Mouse (Mus musculus) v-Abl transformed pro-B cells (cell line): ENCODE measurements at regions not wholly inside any gene's neighbourhood (a gene's known extent, or its start where the extent isn't known, plus 50 kb on each side); places are given as distances from the start of the nearest gene placed in this dataset.

Source experiments
- in situ Hi-C, 2 experiments: fragments of 400-800 bp; cut with MboI; formaldehyde crosslinking; loops; one replicate each; pipeline ENCODE4 v1.15.1; 2025; ENCODE audit not compliant: unreplicated experiment in 2 of 2

DNA sequence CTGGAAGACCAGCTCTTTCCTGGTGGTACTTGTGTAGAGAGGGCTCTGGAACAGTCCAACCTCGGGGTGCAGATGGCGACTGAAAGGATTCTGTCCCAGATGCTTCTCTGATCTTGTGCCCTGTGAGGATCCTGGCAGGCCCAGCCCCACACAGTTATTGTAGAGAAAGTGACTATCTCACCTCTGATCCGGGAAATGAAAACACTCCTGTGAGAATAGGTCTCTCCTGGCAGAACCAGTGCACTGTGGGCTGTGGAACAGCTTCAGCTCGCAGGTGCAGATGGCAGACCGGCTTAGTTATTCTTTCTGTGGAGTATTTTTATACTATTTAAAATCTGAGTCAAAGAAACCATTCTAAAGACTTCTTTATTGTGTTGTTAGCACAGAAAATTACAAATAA, 742.1 kb upstream of the Marcks start:
- in situ Hi-C loops = no loop called here

DNA sequence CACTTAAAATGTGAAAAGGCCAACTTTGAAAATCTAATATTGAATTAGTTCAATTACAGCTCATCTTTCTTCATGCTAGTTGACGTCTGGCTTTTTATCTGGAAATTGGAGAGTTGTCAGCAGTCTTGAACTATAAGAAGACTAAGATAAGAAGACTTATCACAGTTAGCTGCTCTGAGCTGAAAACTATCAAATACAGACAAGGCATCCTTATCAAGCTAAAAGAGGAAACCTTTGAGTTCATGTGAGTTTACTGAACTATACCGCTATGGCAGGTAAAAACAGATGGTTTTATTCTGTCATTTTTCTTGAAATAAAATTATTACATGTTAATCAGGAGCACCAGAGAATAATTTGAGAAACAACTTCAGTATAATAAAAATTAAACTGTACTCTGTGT, 735.2 kb upstream of the Marcks start:
- in situ Hi-C loops = no loop called here

DNA sequence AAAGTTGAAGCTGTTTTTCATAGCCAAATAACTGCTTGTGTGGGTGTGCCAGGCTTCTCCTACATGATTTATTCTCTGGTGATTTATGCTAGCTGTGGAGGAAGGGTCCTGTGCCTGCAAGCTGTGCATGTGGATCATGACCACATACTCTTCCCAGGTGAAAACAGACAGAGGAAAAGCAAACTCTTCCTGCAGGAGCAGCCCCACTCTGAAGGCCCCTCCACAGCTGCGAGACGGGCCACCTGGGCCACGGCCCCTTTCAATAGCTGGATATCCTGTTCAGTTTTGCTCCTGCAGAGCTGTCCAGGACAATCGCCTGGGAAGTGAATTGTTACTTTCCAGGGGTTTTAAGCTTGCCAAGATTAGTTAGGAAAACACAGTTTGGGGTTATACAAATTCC, 722.3 kb upstream of the Marcks start:
- in situ Hi-C loops = no loop called here

DNA sequence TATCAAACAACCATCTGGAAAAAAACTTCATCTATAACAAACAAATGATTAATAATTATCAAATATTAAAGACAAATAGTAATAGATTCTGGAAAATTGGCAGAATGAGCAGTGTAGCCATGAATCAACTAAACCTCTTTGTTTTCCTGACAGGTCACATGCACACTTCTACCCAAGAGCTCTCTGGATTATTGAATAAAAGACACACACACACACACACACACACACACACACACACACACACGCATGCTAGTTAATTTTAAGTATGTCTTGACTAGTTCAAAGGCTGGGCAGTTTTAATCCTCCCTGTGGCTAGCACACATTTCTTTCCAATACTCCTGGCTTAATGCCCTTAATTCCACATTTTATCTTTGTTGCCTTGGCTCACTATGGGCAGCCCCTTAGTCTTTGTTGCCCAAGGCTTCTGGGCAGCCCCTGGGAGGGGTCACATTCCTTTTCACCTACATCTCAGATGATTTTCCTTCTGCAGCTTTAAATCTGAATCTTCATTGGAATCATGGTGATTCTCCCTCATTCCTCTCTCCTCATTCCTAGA, 710.6 kb upstream of the Marcks start:
- in situ Hi-C loops = no loop called here

DNA sequence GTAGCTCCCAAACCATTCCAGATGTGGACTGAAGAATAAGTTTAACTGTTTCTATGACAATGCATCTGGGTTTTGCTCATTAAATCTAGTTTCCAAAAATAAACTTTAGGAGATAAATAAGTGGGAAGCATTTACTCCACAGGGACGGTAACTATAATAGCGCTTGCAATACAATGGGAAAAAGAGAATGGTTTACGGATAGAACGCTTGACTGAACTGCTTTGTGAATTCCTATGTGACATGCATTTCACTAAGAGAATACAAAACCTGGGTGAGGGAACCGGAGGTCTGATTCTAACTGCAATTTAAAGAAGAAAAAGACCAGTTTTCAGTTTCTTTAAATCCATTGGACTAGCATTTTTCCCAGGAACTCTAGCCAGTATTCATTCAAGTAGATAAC, 704.1 kb upstream of the Marcks start:
- in situ Hi-C loops = no loop called here

DNA sequence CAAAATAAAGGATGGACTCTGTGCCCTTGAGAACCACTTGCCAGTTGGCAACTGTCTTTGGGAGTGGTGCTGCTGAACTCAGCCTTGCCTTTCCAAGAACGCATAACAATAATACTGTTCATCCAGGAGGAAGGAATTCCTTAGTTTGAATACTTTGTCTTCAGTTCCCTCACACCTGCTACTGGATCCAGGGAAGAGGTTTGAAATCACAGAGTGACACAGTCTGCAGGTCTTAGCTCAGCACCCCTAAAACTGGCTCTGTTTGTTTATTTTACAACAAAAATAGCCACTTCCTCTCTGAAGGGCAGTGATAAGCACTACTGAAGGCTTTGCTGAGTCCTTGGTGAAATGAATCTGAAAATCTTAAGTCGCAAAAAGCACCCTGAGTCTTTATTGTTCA, 703.1 kb upstream of the Marcks start:
- in situ Hi-C loops = no loop called here

DNA sequence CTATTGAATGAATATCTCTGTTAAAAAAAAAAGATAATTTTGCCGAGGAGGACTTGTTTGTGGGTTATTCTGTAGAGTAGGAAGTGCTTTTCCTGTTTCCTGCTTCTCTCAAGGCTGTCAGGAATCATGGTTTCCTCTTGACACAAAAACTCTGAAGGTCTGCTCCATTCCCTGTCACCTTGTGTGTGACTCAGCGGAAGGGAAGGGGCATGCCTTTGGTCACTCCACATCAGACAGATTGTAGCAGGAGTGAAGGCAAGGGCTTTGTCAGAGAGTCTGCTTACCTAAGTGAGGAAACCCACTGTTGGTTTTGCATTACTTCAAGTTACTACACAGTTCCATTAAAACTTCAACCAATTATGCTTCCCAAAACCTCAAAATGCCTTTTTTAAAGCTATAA, 699.0 kb upstream of the Marcks start:
- in situ Hi-C loops = no loop called here

DNA sequence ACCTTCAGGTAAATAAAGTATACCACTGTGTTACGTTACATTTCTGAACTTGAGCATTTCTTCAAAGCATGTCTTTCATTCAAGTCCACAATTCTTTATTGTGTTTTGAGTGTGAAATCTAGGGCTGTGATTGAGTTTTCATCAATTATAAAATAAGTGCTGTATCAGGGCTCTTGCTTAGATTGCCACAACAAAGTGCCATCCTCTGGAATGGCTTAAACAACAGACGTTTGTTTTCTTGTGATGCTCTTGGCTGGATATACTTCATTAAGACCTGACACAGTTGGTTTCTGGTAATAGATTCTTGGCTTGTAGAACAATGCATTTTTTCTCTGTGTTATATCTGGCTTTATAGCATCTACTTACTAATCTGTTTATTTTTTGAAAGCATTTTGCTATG, 674.3 kb upstream of the Marcks start:
- in situ Hi-C loops = no loop called here

DNA sequence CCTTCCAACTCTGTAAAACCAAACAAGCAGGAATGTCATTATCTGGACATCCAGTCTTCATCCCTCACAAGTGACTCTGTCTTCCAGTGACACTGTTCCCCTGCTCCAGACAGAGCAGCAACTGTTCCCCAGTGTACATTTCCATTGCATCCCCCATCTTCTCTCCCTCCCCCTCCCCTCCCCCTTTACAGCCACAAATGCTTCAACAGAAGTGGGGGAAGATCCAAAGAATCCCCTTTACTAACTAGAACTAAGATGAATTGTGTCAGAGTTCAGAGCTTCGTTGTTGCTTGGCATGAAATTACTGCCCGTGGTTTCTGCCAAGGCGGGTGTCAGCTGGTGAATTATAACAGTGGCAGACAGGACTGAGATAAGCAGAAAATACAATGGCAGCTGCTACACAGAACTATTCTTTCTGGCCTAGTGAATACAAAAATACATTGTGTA, 673.7 kb upstream of the Marcks start:
- in situ Hi-C loops = no loop called here

DNA sequence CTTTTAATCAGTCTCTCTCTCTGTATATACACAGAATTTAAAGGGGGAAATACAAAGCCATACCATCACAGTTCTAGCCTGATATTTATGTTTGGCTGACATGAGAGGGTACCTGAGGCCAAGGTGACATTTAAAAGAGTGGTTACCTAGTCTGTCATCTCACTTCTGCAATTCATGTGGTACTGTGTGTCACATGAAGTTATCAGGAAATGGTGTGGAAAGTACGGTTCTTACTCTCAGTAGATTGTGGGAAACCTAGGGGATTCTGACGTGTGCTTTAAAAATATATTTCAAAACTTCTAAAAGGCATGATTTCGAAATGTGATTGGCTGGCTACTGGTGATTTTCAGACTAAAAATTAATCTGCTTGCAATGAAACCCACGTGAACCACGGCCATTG, 673.1 kb upstream of the Marcks start:
- in situ Hi-C loops = no loop called here

DNA sequence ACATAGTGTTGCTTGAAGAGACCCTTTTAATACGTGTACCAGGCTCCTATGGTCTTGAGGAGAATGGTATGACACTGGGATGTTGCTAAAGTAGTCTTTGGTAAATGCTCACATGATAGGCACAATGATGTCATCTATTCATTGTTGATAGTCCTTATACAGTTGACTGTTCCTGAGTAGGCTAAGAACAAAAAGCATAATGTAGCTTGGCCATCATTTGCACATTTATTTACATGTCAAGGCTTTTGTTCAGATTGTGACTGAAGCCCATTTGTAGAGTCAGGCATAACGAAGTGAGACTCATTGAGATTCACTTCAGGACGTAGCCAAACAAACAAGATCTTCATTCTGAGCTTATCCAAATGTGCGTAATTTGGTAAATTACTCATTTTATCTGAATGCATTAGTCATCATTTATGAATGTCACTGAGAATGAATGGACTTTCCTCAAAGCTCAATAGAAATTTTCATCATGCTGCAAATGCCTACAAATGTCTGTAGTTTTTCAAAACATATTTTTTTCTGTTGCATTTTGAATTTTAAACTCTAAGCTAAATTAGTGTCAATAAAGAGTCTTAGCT, 664.6 kb upstream of the Marcks start:
- in situ Hi-C loops = no loop called here

DNA sequence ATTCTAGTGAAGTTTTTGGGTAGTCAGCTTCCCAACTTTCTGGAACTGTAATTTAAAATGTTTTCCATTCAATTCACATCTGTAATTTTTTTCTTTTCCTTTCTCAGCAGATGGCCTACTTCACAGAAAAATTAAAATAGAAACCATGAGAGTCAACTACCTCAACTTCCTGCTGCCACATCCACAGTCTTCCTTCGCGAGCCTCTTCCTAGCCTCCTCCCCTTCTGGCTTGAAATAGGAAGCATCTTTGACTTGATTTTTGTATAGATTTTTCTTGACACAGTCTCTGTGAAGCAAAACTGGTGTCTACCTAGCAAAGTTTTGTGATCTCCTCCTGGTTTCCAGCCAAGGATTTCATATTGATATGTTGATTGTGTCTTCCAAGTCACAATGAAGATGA, 660.7 kb upstream of the Marcks start:
- in situ Hi-C loops = loop anchor here (5.0 to 10.0 kb wide), 3 partner anchors 662 to 727 kb away; partner anchors contain the start of gene Marcks (in 1 of the 2)

DNA sequence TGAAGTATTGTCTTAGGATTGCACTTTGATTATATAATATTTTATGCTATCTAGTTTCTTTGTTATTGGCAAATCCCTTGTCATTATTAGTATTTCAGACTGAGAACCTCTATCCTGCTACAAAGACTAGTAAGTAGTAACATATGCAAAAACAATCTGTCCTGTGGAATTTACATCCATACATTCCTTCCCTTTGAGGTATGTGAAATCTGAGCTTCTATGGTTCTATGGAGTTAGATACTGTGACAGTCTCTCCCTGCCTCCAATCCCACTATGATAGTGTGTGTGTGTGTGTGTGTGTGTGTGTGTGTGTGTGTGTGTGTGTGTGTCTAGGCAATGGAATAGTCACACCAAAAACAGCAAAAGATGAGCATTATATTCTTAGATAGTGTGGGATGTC, 659.6 kb upstream of the Marcks start:
- in situ Hi-C loops = loop anchor here (5.0 to 10.0 kb wide), 3 partner anchors 661 to 726 kb away; partner anchors contain the start of gene Marcks (in 1 of the 2)

DNA sequence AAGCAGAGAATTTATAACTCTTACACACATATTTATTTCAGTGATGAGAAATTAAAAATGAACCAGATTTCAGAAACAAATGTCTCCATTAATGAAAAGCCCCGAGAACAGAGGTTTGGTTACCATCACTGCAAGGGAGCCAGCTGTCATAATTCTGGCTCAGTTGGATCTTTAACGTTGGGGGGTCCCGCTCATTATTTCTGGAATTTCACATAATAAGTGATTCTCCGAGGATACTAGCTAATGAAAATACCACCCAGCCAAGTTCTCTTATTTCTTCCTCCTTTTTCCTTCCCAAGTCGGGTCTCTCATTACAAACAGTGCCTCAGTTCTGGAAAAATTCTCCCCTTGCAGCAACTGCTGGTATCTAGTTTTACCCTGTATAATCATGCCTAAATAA, 659.0 kb upstream of the Marcks start:
- in situ Hi-C loops = loop anchor here (5.0 to 10.0 kb wide), 3 partner anchors 660 to 725 kb away; partner anchors contain the start of gene Marcks (in 1 of the 2)

DNA sequence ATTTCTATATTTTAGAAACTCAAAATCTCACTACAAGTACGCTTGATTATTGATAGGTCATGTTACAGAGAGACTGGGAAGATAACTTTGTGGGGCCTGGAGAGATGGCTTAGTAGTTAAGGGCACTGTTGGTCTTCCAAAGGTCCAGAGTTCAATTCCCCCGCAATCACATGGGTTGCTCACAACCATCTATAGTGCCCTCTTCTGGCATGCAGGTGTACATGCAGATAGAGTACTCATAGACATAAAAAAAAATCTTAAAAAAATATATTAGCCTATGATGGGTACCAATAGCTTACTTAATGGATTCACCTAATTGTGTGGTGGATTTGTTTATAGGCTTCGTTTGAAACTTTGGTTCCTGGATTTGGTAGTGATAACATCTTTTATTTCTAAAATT, 654.2 kb upstream of the Marcks start:
- in situ Hi-C loops = loop anchor here in 1 of 2 experiments (5.0 to 10.0 kb wide), 2 partner anchors 661 to 718 kb away; no protein-coding TSS in a partner anchor

DNA sequence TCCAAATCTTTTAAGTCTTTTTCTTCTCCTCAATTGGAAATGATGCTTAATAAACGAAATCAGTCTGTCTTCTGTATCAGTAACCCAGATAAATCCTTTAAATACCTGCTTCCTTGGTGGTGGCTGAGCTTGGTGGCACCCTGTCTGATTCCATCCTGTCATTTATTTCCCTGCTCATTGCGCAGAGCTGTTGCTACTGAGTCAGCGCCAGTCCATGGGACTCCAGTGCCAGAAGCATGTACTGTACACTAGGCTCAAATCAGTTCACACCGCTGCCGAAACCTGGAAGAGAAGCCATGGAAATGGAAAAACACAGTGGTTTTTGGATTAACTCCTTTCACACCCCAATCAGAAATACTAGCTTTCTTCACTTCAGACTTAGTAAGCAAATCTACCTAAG, 649.3 kb upstream of the Marcks start:
- in situ Hi-C loops = no loop called here

DNA sequence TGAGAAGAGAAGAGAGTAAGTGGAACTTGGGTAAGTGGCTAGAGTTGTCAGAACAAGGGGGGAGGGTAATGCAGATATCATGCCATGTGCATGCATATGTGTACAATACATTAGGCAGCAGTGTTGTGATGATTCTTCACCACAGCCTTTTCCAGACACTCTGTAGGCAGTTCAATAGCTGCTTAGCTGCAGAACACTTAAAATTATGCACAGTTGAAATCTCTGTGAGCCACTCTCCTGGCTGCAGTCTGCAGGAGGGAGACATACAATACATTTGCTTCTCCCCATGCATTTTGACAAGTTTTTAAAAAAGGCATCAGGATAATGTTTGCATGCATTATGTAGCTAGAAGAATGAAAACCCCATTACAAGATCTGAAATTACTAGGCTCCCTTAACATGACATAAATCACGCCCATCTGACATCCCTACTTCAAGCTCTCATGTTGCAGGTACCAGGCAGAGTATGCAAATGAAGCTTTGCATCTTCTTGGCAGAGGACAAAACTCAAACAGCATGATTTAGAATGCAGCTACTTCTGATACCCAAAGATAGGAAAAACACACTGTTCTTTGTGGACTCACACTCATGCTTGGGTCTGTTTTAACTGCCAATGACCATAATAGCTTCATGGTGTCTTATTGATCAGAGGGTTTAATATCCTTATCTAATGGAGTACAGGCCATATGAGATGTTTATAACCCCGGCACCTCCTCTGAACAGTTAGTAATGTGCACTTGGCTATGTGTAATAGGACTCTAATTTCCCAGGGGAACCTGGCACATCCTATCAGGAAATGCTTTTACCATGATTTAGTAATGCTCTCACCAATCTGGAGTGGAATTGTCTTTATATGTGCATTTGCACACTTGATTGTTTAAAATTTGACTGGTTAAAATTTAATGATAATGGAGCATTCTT, 640.9 kb upstream of the Marcks start:
- in situ Hi-C loops = no loop called here

DNA sequence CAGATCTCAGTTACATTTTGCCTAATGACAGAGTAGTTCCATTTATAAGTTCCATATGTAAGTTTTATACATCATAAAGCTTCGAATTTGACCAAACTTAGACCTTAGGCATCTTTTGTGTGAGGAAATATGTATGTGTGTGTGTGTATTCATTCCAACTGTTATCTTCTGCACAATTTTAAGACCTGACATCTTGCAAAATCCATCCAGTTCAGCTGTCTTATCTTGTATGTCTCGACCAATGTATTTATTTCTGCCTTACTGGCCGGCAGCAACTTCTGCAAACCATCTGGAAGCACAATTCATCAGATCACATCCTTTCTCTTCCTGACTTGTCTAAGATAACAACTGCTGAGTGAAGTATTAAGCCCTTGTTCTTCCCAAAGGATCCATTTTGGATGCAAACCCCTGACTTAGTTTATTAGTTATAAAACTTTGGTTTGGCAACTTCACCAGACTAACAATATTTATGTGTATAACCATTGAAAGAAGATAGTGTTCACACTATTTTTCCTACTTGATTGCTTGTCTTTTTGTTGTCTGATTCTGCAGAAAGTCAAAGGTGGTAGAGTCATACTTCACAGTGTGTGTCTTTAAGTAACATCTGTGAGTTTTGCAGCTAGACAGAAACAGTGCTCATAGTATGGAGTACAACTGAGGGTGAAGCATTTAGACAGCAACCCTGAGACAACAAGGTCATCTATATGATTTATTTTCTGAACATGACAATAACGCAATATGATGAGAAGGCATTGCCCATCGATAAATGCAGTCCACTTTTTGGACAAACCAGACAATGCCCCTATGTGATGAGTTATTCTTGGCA, 622.0 kb upstream of the Marcks start:
- in situ Hi-C loops = no loop called here

DNA sequence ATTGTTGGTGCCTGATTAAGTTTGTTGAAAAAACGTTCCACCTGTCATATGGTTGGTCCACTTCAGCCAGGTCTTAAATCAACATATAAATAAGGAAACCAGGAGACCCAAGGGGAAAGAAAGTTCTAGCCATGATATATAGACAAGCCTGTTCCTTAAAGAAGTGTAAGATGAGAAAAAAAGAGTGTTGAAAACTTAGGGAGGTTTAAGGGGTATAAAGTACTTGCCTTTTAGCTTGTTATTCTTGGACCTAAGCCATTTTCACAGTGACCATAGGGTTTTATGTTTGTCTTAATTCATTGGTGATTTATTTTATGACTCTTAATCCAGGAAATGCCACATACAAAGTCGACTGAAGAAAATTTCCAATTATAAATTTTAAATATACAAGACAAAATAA, 602.9 kb upstream of the Marcks start:
- in situ Hi-C loops = no loop called here

DNA sequence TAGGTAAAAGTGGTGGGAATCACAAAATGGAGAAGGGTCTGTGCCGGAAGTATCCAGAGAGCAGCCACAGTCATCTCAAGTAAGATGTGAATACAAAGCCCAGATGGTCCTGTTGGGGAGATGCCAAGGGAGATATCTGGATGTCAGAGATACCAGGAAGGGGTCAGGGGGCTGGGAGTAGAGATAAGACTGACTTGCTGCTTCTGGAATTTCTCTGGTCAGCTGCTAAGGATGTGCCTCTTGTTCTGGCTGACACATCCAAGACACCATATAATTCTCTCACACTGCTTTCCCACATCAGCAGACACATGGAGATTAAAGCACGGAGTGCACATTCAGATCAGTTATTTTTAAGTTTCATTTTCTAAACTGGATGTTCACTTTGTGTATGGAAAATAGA, 600.3 kb upstream of the Marcks start:
- in situ Hi-C loops = no loop called here

DNA sequence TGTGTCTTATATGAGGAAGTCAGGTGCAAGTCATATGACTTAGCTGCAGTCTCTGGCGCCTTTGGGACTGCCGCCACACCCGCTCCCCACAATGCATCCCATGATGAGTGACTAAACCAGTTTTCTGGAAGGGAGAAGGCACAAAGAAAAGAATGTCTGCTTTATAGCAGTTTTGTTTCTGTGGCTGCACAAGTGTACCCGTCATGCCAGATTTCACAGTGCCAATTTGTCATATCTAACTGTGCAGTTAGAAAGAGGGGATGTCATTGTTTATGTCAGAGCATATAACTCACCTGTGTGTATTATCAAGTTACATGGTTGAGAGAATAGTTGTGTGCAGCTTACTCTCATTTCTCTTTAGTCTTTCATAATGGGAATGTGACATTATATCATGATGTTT, 586.9 kb upstream of the Marcks start:
- in situ Hi-C loops = no loop called here
